ENCODE assay signal across 22 mouse cellular contexts in the genomic region with DNA sequence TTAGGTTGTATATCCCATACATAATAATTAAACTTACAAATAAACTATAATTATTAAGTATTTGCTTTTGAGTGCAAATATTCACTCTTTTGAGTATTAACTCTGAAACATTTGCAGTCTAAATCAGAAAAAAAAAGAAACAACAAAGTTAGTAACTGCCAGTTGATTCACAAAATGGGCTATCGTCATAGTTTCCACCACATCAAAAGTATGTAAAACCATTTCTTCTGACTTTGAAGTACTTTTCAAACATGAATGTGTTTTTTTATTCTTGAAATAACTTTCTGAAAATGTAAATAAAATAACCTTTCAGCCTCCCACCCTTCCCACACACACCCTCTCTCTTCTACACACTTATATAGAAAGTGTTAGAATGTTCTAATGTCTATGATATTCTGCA.
A peak's percentile ranks its signal among the peaks of the same experiment; 100 is the strongest.
DNase-seq lines count a peak whose midpoint lies in the region; ATAC-seq lines count a peak whose summit lies in the region.
"Had no signal": no experiment of that assay in that cellular context is flagged by ENCODE, and none has a peak within 500 bp of the region (broad histone marks: within the 10 kb centered on the region; RNA-seq: fewer than 3 reads in every experiment).

No protein-coding gene starts in this region.

- peak; percentile 62 for DNase-seq in thymus, postnatal 0 days (ENCODE audit: low spot score)
- DNase-seq in thymus, postnatal 25 days: no peak
- DNase-seq in T-cell, adult 2 months (ENCODE audit: low spot score): peak; percentile 14
- DNase-seq in induced T-regulatory cell, adult 2 months (ENCODE audit: low read depth): peak; percentile 32
- DNase-seq in urinary bladder, postnatal 36 days (ENCODE audit: low spot score in 2 of 2): no peak
- DNase-seq in cerebellum, postnatal 25 days: no peak
- DNase-seq: adrenal gland, adult 8-10 months; adrenal gland, postnatal 25 days; B cell, adult 2 months; cerebellum, adult 18-20 months; cerebellum, adult 9-10 months; cerebellum, postnatal 14 days; gastrocnemius, adult 2 months; gastrocnemius, postnatal 14 days; heart, adult 18-20 months; heart, postnatal 10 days; heart, postnatal 36 days had no signal

- ATAC-seq in granulocyte monocyte progenitor cell, adult 5-6 weeks (replicated peaks; ENCODE audit: poor library complexity, severe bottlenecking): no peak
- ATAC-seq: forebrain, embryonic 15.5 days; hindbrain, embryonic 16.5 days; intestine, postnatal 0 days; Patski had no signal

Comparison
In these comparisons a context has a peak if more than half of its experiments do, and no peak if none do; other contexts are left out.
1. DNase-seq: peak in thymus, postnatal 0 days (single experiment), T-cell, adult 2 months (single experiment) and induced T-regulatory cell, adult 2 months (single experiment); none in thymus, postnatal 25 days (single experiment), urinary bladder, postnatal 36 days (0 of 2) and cerebellum, postnatal 25 days (0 of 2).